Mouse (Mus musculus) hindbrain, postnatal 0 days (tissue): ENCODE results near the gene Kiss1. TPM values are rescaled to one million over a fixed set of nuclear protein-coding genes. Genes with fewer than 3 reads are reported as not detected.

ENCODE experiments used
- ATAC-seq: fragments of 200-750 bp; cut with Nextera tagmentation; 2 replicates; pipeline ENCODE4 v1.8.0; 2017; ENCODE audit warnings: mild to moderate bottlenecking, moderate TSS enrichment, moderate library complexity
- DNase-seq: peaks from one replicate; pipeline ENCODE4 v3.0.0-alpha.2; 2015; ENCODE audit warnings: low spot score
- H3K27ac ChIP-seq: fragments of 300-500 bp; sonication (generic); 2 replicates; pipeline ENCODE4 v1.5.1; 2014; ENCODE audit warnings: mild to moderate bottlenecking
- H3K27me3 ChIP-seq: fragments of 300-500 bp; sonication (generic); 2 replicates; pipeline ENCODE4 v1.6.1; 2014; ENCODE audit warnings: low read length, mixed read lengths; ENCODE audit not compliant: insufficient read depth
- H3K36me3 ChIP-seq: fragments of 300-500 bp; sonication (generic); 2 replicates; pipeline ENCODE4 v1.6.1; 2014; ENCODE audit warnings: low read length, mixed read lengths; ENCODE audit not compliant: insufficient read depth
- H3K4me1 ChIP-seq: fragments of 300-500 bp; sonication (generic); 2 replicates; pipeline ENCODE4 v1.6.1; 2014; ENCODE audit warnings: antibody characterized with exemption, low read length, mixed read lengths; ENCODE audit not compliant: insufficient read depth
- H3K4me2 ChIP-seq: fragments of 300-500 bp; sonication (generic); 2 replicates; pipeline ENCODE4 v1.6.1; 2014; ENCODE audit warnings: low read depth, mild to moderate bottlenecking, low read length, moderate library complexity, mixed read lengths
- H3K4me3 ChIP-seq: fragments of 300-500 bp; sonication (generic); 2 replicates; pipeline ENCODE4 v1.5.1; 2014; ENCODE audit warnings: low read length
- H3K9ac ChIP-seq: fragments of 300-500 bp; sonication (generic); replicated peaks from 2 replicates; pipeline ENCODE4 v1.6.1; 2014; ENCODE audit warnings: mild to moderate bottlenecking, low read length, moderate library complexity, mixed read lengths
- H3K9me3 ChIP-seq: fragments of 300-500 bp; sonication (generic); 2 replicates; pipeline ENCODE4 v1.6.1; 2016; ENCODE audit warnings: low read length, mixed read lengths
- CTCF ChIP-seq: IDR thresholded peaks from 2 replicates; pipeline ENCODE4 v1.5.1; 2016; ENCODE audit warnings: antibody characterized with exemption, control low read depth, low read depth
- WGBS: fragments of 180-500 bp; shearing (Covaris S2); extraction: QIAGEN DNeasy Blood & Tissue Kit; methylation state at CpG from one replicate; pipeline ENCODE4 v1.1.7; 2014; 5-methylcytosine and 5-hydroxymethylcytosine counted together
- polyA plus RNA-seq: library from polyadenylated mRNA; unstranded; fragments of >200 nt; fragmentation: Nextera tagmentation; extraction: Ambion mirVana; gene quantifications from 2 replicates; pipeline ENCODE4 v1.2.1, GENCODE M21; 2015
- total RNA-seq: library from RNA; depleted of rRNA; stranded (reverse); fragments of >200 nt; gene quantifications from 2 replicates; pipeline ENCODE4 v1.2.3, GENCODE M21; 2014

Kiss1 gene
- total and polyA plus RNA-seq, 2 experiments from 2014 or later = not detected

DNA sequence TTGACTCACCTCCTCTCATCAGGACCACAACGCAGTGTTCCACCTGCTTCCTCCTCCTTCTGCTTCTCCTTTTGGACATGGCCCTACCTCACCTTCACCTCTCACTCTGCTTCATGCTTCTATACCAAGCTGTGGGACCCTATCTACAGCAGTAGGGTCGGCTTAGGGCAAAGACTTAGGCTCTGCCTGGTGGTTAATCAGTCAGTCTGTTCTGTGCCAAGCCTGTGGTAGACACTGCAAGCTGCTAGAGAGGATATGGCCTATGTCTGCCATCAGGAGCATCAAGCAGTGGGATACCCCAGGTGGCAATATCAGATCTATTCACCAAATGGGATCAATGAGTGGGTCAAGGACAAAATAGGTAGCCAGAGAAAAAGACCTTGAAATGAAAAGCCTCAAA, 41.1 kb upstream of the Kiss1 start:
- no peaks in the 10 kb centered on the region for H3K9me3 ChIP-seq
- TF ChIP-seq CTCF = no peak
- H3K36me3 ChIP-seq = peaks cover 5% of the 10 kb centered on the region; the same call in 1 of the 2 replicates
- no peak overlapping the region for H3K4me2 ChIP-seq
- no peaks in the 10 kb centered on the region for H3K27me3 ChIP-seq
- H3K9ac ChIP-seq = no peak overlapping the region
- H3K4me3 ChIP-seq = no peak overlapping the region
- 86% methylated on average over 2 of the region's 2 CpGs for WGBS
- no peaks in the 10 kb centered on the region for H3K4me1 ChIP-seq
- no peak overlapping the region; the same call in 1 of the 2 replicates for H3K27ac ChIP-seq
- no peak for ATAC-seq
- DNase-seq = no peak

DNA sequence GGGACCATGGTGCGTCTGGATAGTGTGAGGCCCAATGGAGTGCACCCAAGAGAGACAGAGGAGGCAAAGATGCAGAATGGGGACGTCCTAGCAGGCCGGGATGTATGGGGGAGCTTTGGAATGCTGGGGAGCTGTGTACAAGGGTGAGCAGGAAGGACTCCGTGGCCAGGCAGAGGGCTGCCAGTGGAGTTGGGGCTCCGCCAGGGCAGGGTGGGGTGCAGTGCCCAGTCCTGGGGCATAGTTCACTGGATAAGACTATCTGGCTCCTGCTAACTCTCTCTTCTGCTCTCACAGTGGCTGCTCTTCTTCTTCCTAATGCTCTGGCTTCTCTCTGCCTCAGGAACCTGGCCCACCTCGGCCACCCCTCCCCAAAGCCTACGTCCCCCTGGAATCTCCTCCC, 35.8 kb upstream of the Kiss1 start:
- ATAC-seq (no peak), DNase-seq (no peak)
- no peak overlapping the region for H3K4me3 ChIP-seq
- H3K9me3 ChIP-seq = no peaks in the 10 kb centered on the region
- H3K27ac ChIP-seq = no peak overlapping the region
- no peak overlapping the region for H3K4me2 ChIP-seq
- no peak for TF ChIP-seq CTCF
- H3K4me1 ChIP-seq = no peaks in the 10 kb centered on the region
- H3K27me3 ChIP-seq = no peaks in the 10 kb centered on the region
- no peak overlapping the region for H3K9ac ChIP-seq
- WGBS = 83% methylated on average over 7 of the region's 7 CpGs
- peaks cover 22% of the 10 kb centered on the region; the same call in 1 of the 2 replicates for H3K36me3 ChIP-seq

DNA sequence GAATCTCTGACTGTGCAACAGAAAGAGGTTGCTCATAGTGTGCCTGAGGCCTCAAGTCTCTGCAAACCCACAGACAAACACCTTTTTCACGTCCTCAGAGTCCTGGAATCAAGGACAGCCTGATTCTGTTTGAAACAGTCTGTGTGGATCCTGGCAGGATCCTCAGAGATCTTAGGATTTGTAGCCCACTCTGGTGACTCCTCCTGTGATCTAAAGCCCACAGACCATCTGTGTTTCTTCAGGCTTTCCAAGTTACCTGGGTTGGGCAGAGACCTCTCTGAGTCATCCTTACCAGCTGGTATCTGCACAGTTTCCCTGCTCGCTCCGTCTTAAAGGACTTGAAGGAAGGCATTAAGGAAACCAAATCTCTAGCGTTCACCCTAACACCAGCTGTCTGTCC, 34.6 kb upstream of the Kiss1 start:
- Histone ChIP-seq H3K27ac (no peak overlapping the region), H3K4me3 (no peak overlapping the region), H3K9me3 (no peaks in the 10 kb centered on the region), H3K9ac (no peak overlapping the region), H3K36me3 (peaks cover 22% of the 10 kb centered on the region; the same call in 1 of the 2 replicates), H3K4me2 (no peak overlapping the region), H3K4me1 (no peaks in the 10 kb centered on the region), H3K27me3 (no peaks in the 10 kb centered on the region)
- ATAC-seq (no peak), DNase-seq (no peak)
- 85% methylated on average over 4 of the region's 4 CpGs for WGBS
- TF ChIP-seq CTCF = no peak

DNA sequence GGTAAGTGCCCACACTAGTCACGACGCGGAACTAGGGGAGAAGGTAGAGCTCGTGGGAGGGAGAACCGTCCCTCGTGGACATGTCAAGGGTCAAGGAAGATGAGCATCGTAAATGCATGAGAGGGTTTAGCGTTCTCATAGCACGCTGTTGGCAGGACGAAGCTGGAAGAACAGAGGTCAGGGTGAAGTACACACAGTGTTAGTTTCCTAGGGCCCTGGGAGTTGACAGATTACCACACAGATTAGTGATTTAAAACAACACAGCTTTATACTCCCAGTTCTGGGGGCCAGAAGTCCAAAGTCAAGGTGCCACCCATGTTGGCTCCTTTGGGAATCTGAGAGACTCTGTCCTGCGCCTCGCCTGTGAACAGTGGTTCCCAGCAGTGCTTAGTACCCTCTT, 33.8 kb upstream of the Kiss1 start:
- no peak for TF ChIP-seq CTCF
- Histone ChIP-seq H3K4me3 (no peak overlapping the region), H3K27ac (no peak overlapping the region), H3K4me2 (no peak overlapping the region), H3K9me3 (no peaks in the 10 kb centered on the region), H3K27me3 (no peaks in the 10 kb centered on the region), H3K9ac (no peak overlapping the region), H3K4me1 (no peaks in the 10 kb centered on the region), H3K36me3 (peaks cover 22% of the 10 kb centered on the region; the same call in 1 of the 2 replicates)
- ATAC-seq (no peak), DNase-seq (no peak)
- 95% methylated on average over 12 of the region's 12 CpGs for WGBS

DNA sequence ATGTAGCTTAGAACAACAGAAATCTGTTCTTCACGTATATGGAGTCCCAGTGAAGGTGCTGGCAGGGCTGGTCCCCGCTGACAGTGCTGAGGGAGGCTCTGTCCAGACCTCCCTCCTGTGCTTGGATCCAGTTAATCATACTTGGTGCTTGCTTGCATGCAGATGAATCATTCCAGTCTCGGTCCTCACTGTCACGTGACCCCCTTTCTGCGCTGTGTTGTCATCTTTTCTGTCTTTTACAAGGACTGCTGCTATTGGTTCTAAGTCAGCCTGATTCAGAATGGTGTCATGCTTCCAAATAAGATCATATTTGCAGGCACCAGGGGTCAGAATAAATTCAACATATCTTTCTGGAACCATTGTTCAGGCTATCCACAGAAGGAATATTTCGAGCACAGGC, 29.8 kb upstream of the Kiss1 start:
- no peak for DNase-seq
- H3K4me3 ChIP-seq = no peak overlapping the region
- no peak for TF ChIP-seq CTCF
- no peaks in the 10 kb centered on the region for H3K27me3 ChIP-seq
- H3K4me2 ChIP-seq = no peak overlapping the region
- WGBS = 88% methylated on average over 6 of the region's 6 CpGs
- H3K4me1 ChIP-seq = no peaks in the 10 kb centered on the region
- H3K27ac ChIP-seq = no peak overlapping the region
- ATAC-seq = no peak
- H3K9me3 ChIP-seq = no peaks in the 10 kb centered on the region
- peaks cover 27% of the 10 kb centered on the region for H3K36me3 ChIP-seq
- H3K9ac ChIP-seq = no peak overlapping the region

DNA sequence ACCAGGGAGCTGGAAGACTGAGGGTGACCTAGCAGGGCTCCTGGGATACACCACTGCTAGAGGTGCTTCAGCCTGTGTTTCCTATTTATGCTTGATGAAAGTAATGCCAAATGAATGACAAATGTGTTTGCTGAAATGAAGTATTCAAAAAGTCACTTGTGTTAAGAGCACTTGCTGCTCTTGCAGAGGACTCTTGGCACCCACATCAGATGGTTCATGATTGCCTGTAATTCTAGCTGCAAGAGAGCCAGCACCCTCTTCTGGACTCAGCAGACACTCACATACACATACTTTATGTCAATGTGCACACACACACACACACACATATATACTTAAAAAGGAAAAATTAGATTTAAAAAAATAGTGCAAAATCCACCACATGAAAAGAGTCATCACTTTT, 29.1 kb upstream of the Kiss1 start:
- no peak overlapping the region for H3K4me3 ChIP-seq
- H3K4me1 ChIP-seq = no peaks in the 10 kb centered on the region
- DNase-seq (no peak), ATAC-seq (no peak)
- peaks cover 22% of the 10 kb centered on the region for H3K36me3 ChIP-seq
- no peak overlapping the region for H3K4me2 ChIP-seq
- no peak overlapping the region for H3K27ac ChIP-seq
- no peaks in the 10 kb centered on the region for H3K9me3 ChIP-seq
- TF ChIP-seq CTCF = peak; percentile 48
- H3K9ac ChIP-seq = no peak overlapping the region
- no peaks in the 10 kb centered on the region for H3K27me3 ChIP-seq

DNA sequence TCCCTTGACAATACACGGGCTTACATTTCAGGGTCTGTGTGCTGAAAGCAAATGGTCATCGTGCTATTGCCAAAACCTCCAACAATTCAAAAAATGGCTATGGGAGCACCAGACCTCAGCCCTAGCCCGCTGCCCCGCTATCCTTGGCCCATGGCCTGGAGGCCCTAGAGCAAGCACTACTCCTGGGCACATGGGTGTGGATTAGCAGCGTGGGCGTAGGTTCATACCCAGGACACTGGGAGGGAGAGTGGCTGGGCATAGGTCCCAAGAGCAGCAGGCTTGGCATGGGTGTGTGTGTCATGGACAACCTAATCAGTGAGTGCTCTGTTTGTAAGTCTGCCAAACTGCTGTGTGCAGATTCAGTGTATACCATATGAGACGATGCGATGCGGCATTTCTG, 25.3 kb upstream of the Kiss1 start:
- Histone ChIP-seq H3K27me3 (no peaks in the 10 kb centered on the region), H3K9me3 (no peaks in the 10 kb centered on the region), H3K4me1 (no peaks in the 10 kb centered on the region), H3K9ac (no peak overlapping the region), H3K36me3 (peaks cover 24% of the 10 kb centered on the region), H3K27ac (no peak overlapping the region), H3K4me3 (no peak overlapping the region), H3K4me2 (no peak overlapping the region)
- DNase-seq (peak; percentile 74), ATAC-seq (peak; percentile 35; the same call in 1 of the 2 replicates)
- TF ChIP-seq CTCF = no peak
- WGBS = 46% methylated on average over 9 of the region's 9 CpGs
